Mouse (Mus musculus) midbrain, embryonic 14.5 days (tissue): ENCODE data around the gene Gramd2. TPM values are rescaled to one million over a fixed set of nuclear protein-coding genes. Genes with fewer than 3 reads are reported as not detected.

Experiments used
- ATAC-seq: fragments of 200-750 bp; cut with Nextera tagmentation; 2 replicates; pipeline ENCODE4 v1.8.0; 2017; ENCODE audit warnings: moderate number of reproducible peaks, moderate library complexity; ENCODE audit not compliant: low FRiP score, low TSS enrichment
- DNase-seq: peaks from one replicate; pipeline ENCODE4 v3.0.0-alpha.2; 2015
- H3K27ac ChIP-seq: fragments of 300-500 bp; sonication (generic); replicated peaks from 2 replicates; pipeline ENCODE4 v1.5.1; 2014; ENCODE audit warnings: mild to moderate bottlenecking, low read depth, low read length, moderate library complexity
- H3K27me3 ChIP-seq: fragments of 300-500 bp; sonication (generic); 2 replicates; pipeline ENCODE4 v1.6.1; 2014; ENCODE audit warnings: low read length, control low read depth, mixed read lengths; ENCODE audit not compliant: control insufficient read depth, insufficient read depth
- H3K36me3 ChIP-seq: fragments of 300-500 bp; sonication (generic); 2 replicates; pipeline ENCODE4 v1.6.1; 2014; ENCODE audit warnings: low read length, control low read depth; ENCODE audit not compliant: control insufficient read depth, insufficient read depth
- H3K4me1 ChIP-seq: fragments of 300-500 bp; sonication (generic); 2 replicates; pipeline ENCODE4 v1.6.1; 2014; ENCODE audit warnings: mild to moderate bottlenecking, antibody characterized with exemption, low read length, control low read depth; ENCODE audit not compliant: control insufficient read depth, insufficient read depth
- H3K4me2 ChIP-seq: fragments of 300-500 bp; sonication (generic); 2 replicates; pipeline ENCODE4 v1.6.1; 2014; ENCODE audit warnings: mild to moderate bottlenecking, low read length, moderate library complexity
- H3K4me3 ChIP-seq: fragments of 300-500 bp; sonication (generic); replicated peaks from 2 replicates; pipeline ENCODE4 v1.5.1; 2014; ENCODE audit warnings: low read depth, low read length
- H3K9ac ChIP-seq: fragments of 300-500 bp; sonication (generic); replicated peaks from 2 replicates; pipeline ENCODE4 v1.6.1; 2014; ENCODE audit warnings: mild to moderate bottlenecking, low read length, moderate library complexity
- H3K9me3 ChIP-seq: fragments of 300-500 bp; sonication (generic); 2 replicates; pipeline ENCODE4 v1.6.1; 2016; ENCODE audit warnings: low read length, control low read depth, mixed read lengths; ENCODE audit not compliant: control insufficient read depth
- WGBS: fragments of 180-500 bp; shearing (Covaris S2); extraction: QIAGEN DNeasy Blood & Tissue Kit; methylation state at CpG from one replicate; pipeline ENCODE4 v1.1.7; 2014; 5-methylcytosine and 5-hydroxymethylcytosine counted together
- polyA plus RNA-seq: library from polyadenylated mRNA; unstranded; fragments of >200 nt; fragmentation: Nextera tagmentation; extraction: Ambion mirVana; gene quantifications from 2 replicates; pipeline ENCODE4 v1.2.1, GENCODE M21; 2014

Gramd2 gene
- polyA plus RNA-seq, 1 experiment from 2014 or later: 2.8 TPM

DNA sequence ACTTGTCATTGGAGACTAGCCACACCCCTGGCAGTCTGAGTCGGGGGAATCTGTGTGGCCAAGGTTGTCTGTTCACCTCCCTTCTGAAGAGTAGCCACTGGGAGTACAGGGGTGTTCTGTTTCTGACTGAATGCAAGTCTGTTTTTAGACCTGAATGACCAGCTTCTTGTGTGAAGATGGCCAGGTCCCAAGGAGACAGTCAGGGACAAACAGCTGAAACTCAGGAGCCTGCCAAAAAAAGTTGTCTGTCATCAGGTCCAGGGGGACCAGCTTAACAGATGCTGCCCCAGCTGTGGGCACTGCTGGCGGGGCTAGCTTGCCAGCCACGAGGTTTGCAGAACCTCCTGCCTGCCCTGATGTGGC is 15.5 kb downstream of the Gramd2 start:
- Histone ChIP-seq H3K4me1 (peaks cover 7% of the 10 kb centered on the region), H3K9me3 (no peaks in the 10 kb centered on the region), H3K36me3 (no peaks in the 10 kb centered on the region), H3K27me3 (no peaks in the 10 kb centered on the region), H3K27ac (no peak overlapping the region), H3K4me3 (no peak overlapping the region), H3K4me2 (no peak overlapping the region), H3K9ac (no peak overlapping the region)
- DNase-seq: no peak
- WGBS: 53% methylated on average over 3 of the region's 3 CpGs
- ATAC-seq: no peak

DNA sequence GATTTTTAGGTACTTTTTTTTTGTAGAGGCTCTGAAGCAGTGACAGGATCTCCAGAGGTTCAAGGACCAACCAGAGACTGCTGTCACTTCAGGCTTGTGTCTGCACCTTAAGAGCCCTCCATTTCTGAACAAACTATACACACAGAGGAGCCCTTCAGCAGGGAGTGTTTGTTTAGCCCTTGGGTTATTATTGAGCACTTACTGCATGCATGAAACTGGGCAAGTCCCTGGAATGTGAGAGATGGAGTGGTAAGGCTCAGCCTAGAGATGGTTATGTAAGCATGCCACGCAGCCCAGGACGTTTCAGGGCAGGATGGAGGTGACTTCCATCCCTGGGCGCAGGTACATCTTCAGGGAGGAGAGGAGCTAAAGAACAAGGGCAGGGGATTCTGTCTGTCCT is 16.4 kb downstream of the Gramd2 start:
- Histone ChIP-seq H3K4me2 (no peak overlapping the region), H3K4me3 (no peak overlapping the region), H3K27ac (no peak overlapping the region), H3K9ac (no peak overlapping the region), H3K9me3 (no peaks in the 10 kb centered on the region), H3K4me1 (peaks cover 7% of the 10 kb centered on the region), H3K27me3 (no peaks in the 10 kb centered on the region), H3K36me3 (no peaks in the 10 kb centered on the region)
- WGBS: 83% methylated on average over 3 of the region's 3 CpGs
- no peak for ATAC-seq
- no peak for DNase-seq

DNA sequence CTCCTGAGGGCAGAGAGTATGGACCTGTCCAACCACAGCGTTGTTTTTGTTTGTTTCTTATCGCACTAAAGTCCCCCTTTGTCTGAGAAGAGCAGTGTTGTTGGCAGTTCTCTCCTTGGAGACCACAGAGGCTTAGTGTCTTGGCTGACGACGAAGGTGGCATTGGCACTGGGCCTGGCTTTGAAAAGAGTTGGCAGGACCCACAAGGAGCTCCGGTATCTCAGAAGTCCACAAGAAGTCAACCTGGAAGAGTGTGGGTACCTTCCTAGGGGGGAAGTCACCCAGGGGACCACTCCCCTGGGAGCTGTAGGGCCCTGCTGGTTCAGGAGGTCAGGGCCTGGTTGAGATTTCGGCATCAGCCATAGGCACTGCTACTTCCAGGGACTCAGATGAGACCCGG is 21.1 kb downstream of the Gramd2 start:
- DNase-seq (no peak), ATAC-seq (no peak)
- Histone ChIP-seq H3K4me1 (no peaks in the 10 kb centered on the region), H3K27ac (no peak overlapping the region), H3K27me3 (no peaks in the 10 kb centered on the region), H3K36me3 (no peaks in the 10 kb centered on the region), H3K4me3 (no peak overlapping the region), H3K9me3 (no peaks in the 10 kb centered on the region), H3K4me2 (no peak overlapping the region), H3K9ac (no peak overlapping the region)
- WGBS: 84% methylated on average over 7 of the region's 7 CpGs

DNA sequence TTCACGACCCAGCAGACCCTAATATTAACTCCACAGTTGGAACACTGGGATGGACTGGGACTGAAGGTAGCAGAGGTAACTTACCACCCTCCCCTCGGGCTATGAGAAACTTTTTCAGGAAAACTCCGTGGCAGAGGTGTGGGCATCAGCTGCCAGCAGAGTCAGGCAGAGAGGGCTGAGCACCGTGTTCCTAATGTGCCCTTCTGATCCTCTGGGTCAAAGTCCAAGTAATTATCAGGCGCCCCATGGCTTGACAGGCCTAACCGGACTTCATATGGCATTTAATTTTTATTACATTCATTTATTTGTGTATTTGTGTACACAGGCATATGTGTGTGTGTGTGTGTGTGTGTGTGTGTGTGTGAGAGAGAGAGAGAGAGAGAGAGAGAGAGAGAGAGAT is 23.2 kb downstream of the Gramd2 start:
- DNase-seq (no peak), ATAC-seq (no peak)
- H3K4me3 ChIP-seq: no peak overlapping the region
- WGBS: 72% methylated on average over 6 of the region's 6 CpGs
- H3K9me3 ChIP-seq: no peaks in the 10 kb centered on the region
- H3K27me3 ChIP-seq: no peaks in the 10 kb centered on the region
- H3K27ac ChIP-seq: no peak overlapping the region
- H3K36me3 ChIP-seq: no peaks in the 10 kb centered on the region
- H3K4me2 ChIP-seq: no peak overlapping the region
- H3K9ac ChIP-seq: no peak overlapping the region
- no peaks in the 10 kb centered on the region for H3K4me1 ChIP-seq

DNA sequence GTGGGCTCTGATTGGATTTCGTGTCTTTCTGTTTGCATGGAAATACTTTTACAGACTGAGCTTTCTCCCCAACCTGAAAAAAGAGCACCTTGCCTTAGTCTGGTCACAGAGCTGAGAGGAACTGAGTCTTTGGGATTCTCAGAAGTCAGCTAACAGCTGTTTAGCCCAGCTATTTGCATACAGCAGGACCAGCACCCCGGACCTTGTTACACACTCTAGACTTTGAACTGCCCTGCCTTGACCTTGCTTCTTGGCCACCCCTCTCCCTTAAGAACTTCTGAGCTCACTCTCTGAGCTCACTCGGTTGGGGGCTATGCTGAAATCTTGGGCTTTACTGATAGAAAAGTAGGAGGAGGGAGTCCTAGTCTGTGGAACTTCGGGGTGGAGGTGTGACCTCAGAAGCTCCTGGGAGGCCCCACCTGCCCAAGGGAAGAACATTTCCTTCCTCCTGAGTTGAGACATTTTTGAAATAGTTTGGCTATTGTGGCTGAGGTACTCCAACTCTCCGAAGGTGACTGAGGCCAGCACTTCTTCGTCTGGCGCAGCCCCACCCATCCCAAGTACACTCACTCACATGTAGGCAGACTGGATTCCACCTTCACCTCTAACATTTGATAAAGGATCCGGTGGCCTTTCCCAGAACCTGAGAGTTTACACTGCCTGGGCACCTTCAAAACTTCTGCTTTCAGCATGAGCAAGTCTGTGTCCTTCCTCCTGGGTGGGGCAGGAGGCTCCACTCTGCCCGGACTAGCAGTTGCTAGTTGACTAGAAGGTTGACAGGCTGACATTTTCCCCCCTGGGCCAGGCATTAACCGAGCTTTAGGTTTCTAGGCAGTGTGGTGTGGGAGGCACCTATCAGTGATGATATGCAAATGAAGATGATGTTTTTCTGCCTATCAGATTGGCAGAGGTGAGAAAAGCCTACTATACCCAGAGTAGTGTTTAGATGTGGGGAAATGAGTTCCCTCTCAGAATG is 27.2 kb downstream of the Gramd2 start:
- H3K4me3 ChIP-seq: no peak overlapping the region
- no peak overlapping the region for H3K9ac ChIP-seq
- no peaks in the 10 kb centered on the region for H3K27me3 ChIP-seq
- DNase-seq (no peak), ATAC-seq (no peak)
- H3K27ac ChIP-seq: no peak overlapping the region
- no peaks in the 10 kb centered on the region for H3K9me3 ChIP-seq
- no peaks in the 10 kb centered on the region for H3K36me3 ChIP-seq
- 65% methylated on average over 10 of the region's 10 CpGs for WGBS
- no peaks in the 10 kb centered on the region for H3K4me1 ChIP-seq
- H3K4me2 ChIP-seq: no peak overlapping the region

DNA sequence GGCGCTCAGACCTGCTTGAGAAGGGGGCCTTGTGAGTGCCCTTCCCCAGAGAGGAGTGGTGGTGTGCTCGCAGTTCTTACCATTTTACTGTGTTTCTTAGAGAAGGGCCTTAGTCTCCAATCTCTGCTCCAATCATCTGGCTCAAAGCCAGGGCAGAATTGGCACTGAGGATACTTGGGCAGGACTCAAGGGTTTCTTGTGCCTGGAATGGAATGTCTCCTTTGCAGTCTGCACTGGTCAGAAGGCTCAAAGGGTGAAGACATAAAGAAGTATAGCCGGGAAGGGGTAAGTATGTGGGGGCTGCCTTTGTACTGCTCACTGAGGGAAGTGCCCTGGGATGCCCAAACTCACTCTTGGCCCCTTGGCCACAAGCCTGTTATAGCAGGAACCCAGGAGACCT is 29.3 kb downstream of the Gramd2 start:
- no peak for DNase-seq
- WGBS: 91% methylated on average over 3 of the region's 3 CpGs

DNA sequence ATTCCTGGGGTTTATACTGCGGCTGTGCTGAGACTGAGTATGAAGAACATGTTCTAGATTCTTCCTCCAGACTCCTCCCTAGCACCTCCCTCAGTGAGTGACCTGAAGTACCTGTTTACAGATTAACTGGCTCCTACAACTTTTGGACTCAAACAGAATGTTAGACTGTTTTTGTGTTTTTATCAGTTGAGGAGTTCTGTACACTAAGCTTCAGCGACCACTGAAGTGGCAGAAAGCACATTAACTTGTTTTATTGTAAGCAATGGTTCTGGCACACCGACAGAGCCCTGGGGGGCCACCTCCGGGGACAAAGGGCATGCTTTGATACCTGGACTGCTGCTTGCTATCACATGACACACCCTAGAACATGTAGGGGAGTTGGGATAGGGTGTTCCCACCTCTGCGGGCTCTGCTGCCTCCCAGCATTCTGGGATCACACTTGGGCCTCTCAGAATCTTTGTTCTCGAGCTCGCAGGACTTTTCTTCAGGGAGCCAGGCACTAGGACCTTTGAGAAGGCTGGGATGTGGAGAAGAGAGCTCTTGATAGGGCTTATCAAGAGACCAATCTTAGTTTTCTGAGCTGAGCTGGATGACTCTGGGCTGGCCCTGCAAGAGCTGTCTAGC is 36.4 kb downstream of the Gramd2 start:
- DNase-seq (no peak), ATAC-seq (no peak)
- Histone ChIP-seq H3K27ac (no peak overlapping the region), H3K9me3 (no peaks in the 10 kb centered on the region), H3K4me2 (no peak overlapping the region), H3K36me3 (no peaks in the 10 kb centered on the region), H3K9ac (no peak overlapping the region), H3K27me3 (no peaks in the 10 kb centered on the region), H3K4me1 (no peaks in the 10 kb centered on the region), H3K4me3 (no peak overlapping the region)
- 84% methylated on average over 7 of the region's 7 CpGs for whole genome bisulfite sequencing

More for the DNA sequence above, 29.3 kb downstream of the Gramd2 start:
- H3K4me2 ChIP-seq: no peak overlapping the region
- H3K4me1 ChIP-seq: no peaks in the 10 kb centered on the region
- no peak overlapping the region for H3K27ac ChIP-seq
- H3K9ac ChIP-seq: no peak overlapping the region
- no peaks in the 10 kb centered on the region for H3K9me3 ChIP-seq
- no peak overlapping the region for H3K4me3 ChIP-seq
- ATAC-seq: no peak
- no peaks in the 10 kb centered on the region for H3K27me3 ChIP-seq
- H3K36me3 ChIP-seq: no peaks in the 10 kb centered on the region

DNA sequence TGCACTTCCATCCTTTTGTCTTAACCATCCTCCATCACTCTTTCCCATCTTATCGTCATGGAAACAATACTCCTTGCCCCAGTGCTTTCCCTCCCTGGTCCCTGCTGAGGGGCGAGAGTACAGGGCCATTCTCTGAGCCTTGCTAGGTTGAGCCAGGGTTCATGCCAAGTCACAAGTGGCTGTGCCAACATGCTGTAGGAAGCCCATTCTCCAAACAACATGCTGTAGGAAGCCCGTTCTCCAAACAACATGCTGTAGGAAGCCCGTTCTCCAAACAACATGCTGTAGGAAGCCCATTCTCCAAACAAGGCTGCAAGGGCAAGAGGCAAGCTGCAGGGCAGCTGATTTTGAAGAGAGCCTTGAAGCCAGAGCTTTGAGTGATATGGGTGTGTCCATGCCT is 38.3 kb downstream of the Gramd2 start:
- ATAC-seq (no peak), DNase-seq (no peak)
- H3K9ac ChIP-seq: no peak overlapping the region
- H3K27ac ChIP-seq: no peak overlapping the region
- no peaks in the 10 kb centered on the region for H3K27me3 ChIP-seq
- no peaks in the 10 kb centered on the region for H3K9me3 ChIP-seq
- no peaks in the 10 kb centered on the region for H3K36me3 ChIP-seq
- H3K4me2 ChIP-seq: no peak overlapping the region
- 0 out of 2 replicates have a peak, but pooled peaks cover under 1% of the 10 kb centered on the region for H3K4me1 ChIP-seq
- WGBS: 90% methylated on average over 4 of the region's 4 CpGs
- no peak overlapping the region for H3K4me3 ChIP-seq

DNA sequence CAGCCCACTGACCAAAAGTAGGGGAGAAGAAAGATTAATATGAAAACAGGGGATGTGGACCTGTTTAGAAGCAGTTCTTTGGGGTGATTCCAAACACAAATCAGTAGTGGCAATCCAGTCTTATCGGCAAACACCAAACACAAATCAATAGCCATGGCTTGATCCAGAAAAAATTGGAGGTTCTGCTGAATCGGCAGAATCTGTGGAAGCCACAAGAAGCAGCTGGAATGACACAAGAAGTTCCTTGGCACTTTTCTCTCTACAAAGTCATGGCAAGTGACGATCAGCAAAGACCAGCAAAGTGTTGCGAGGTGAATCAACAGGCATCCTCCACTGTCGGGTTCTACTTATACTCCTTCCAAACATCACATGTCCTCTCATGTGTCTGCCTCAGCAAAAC is 41.2 kb downstream of the Gramd2 start:
- Histone ChIP-seq H3K27ac (no peak overlapping the region), H3K4me1 (peaks cover 8% of the 10 kb centered on the region; the same call in 1 of the 2 replicates), H3K9me3 (no peaks in the 10 kb centered on the region), H3K4me2 (no peak overlapping the region), H3K36me3 (no peaks in the 10 kb centered on the region), H3K9ac (no peak overlapping the region), H3K27me3 (no peaks in the 10 kb centered on the region), H3K4me3 (no peak overlapping the region)
- DNase-seq (no peak), ATAC-seq (no peak)
- 91% methylated on average over 5 of the region's 5 CpGs for WGBS
